Mouse (Mus musculus) fat pad, adult 2 months (tissue): ENCODE measurements around the gene Mcm5.

ENCODE experiments used
- DNase-seq: peaks from one replicate; pipeline ENCODE4 v3.0.0-alpha.2; 2011; ENCODE audit warnings: low read depth, low spot score; ENCODE audit errors: extremely low read depth

Mcm5 gene

GRCm38 (mm10) chr8:75093399-75094156 lies 15.8 kb upstream of the Mcm5 start, which contains the start of gene Hmox1:
Gene Hmox1, plus strand, starts transcription at chr8:75093621.
- DNase-seq = peak; percentile 50

GRCm38 (mm10) chr8:75102956-75103355 lies 6.4 kb upstream of the Mcm5 start:
- no peak for DNase-seq

- DNase-seq = no peak
Measured at GRCm38 (mm10) chr8:75103376-75103878, 5.9 kb upstream of the Mcm5 start.

- DNase-seq = no peak
Measured at GRCm38 (mm10) chr8:75108527-75109235, 688 bp upstream of the Mcm5 start.

GRCm38 (mm10) chr8:75110093-75110492 lies 724 bp downstream of the Mcm5 start:
- no peak for DNase-seq

GRCm38 (mm10) chr8:75118505-75118904 lies 9.1 kb downstream of the Mcm5 start:
- DNase-seq = no peak

GRCm38 (mm10) chr8:75119287-75119686 lies 9.9 kb downstream of the Mcm5 start:
- DNase-seq = no peak

GRCm38 (mm10) chr8:75119747-75120146 lies 10.4 kb downstream of the Mcm5 start:
- no peak for DNase-seq

GRCm38 (mm10) chr8:75127406-75127805 lies 18.0 kb downstream of the Mcm5 start:
- no peak for DNase-seq

GRCm38 (mm10) chr8:75132485-75132884 lies 23.1 kb downstream of the Mcm5 start:
- DNase-seq = no peak

- DNase-seq = no peak
Measured at GRCm38 (mm10) chr8:75133399-75133798, 24.0 kb downstream of the Mcm5 start.

GRCm38 (mm10) chr8:75134603-75135391 lies 25.4 kb downstream of the Mcm5 start:
- no peak for DNase-seq

- no peak for DNase-seq
Measured at GRCm38 (mm10) chr8:75135756-75136155, 26.4 kb downstream of the Mcm5 start.

GRCm38 (mm10) chr8:75136256-75136655 lies 26.9 kb downstream of the Mcm5 start:
- DNase-seq = no peak

- DNase-seq = no peak
Measured at GRCm38 (mm10) chr8:75137536-75137935, 28.2 kb downstream of the Mcm5 start.

GRCm38 (mm10) chr8:75150911-75151610 lies 41.7 kb downstream of the Mcm5 start:
- no peak for DNase-seq

- DNase-seq = no peak
Measured at GRCm38 (mm10) chr8:75151743-75152142, 42.4 kb downstream of the Mcm5 start.

- no peak for DNase-seq
Measured at GRCm38 (mm10) chr8:75152505-75153082, 43.2 kb downstream of the Mcm5 start.

- DNase-seq = no peak
Measured at GRCm38 (mm10) chr8:75154855-75155478, 45.6 kb downstream of the Mcm5 start.

- no peak for DNase-seq
Measured at GRCm38 (mm10) chr8:75155740-75156322, 46.5 kb downstream of the Mcm5 start.
